9 mouse cellular contexts compared by ENCODE assay signal in genomic region chr2:13579991-13580390, GRCm38 (mm10). TPM values are rescaled to one million over a fixed set of nuclear protein-coding genes. Genes with fewer than 3 reads are reported as not detected.
DNase-seq lines count a peak whose midpoint lies in the region; ATAC-seq and TF ChIP-seq lines count a peak whose summit lies in the region.
"Had no signal": no experiment of that assay in that cellular context is flagged by ENCODE, and none has a peak within 500 bp of the region (broad histone marks: within the 10 kb centered on the region; RNA-seq: fewer than 3 reads in every experiment).

No protein-coding gene starts in this region.

- H3K4me3 ChIP-seq in liver, adult 2 months (ENCODE audit: insufficient read depth, low read depth, low read length), result no peak overlapping the region
- H3K4me3 ChIP-seq in liver, embryonic 12.5 days, result no peak overlapping the region

- H3K27me3 ChIP-seq in liver, adult 2 months (ENCODE audit: control insufficient read depth, insufficient read depth, low read length), result no peaks in the 10 kb centered on the region
- peaks cover 20% of the 10 kb centered on the region for H3K27me3 ChIP-seq in liver, embryonic 12.5 days (replicated peaks)

- peak; percentile 34; the same call in 1 of the 2 replicates for TF ChIP-seq CTCF in liver, adult 2 months (IDR thresholded peaks at IDR 0.05; ENCODE audit: low read depth, low read length)

- DNase-seq in cerebellum, postnatal 10 days, result peak; percentile 47 to 52
- no peak for DNase-seq in cerebellum, postnatal 36 days
- DNase-seq in liver, adult 2 months (ENCODE audit: extremely low read depth, low read depth, low spot score), result no peak
- DNase-seq in retina, postnatal 1 day, result peak; percentile 44
- DNase-seq in left cerebral cortex, adult 9 months (ENCODE audit: low spot score in 2 of 2), result no peak
- DNase-seq in left cerebral cortex, postnatal 10 days (ENCODE audit: extremely low spot score in 1 of 2, low spot score in 2 of 2), result no peak

- no peaks in the 10 kb centered on the region for H3K4me1 ChIP-seq in liver, adult 2 months (ENCODE audit: control insufficient read depth, insufficient read depth, low read length)
- H3K4me1 ChIP-seq in liver, embryonic 12.5 days, result peaks cover 10% of the 10 kb centered on the region

- TF ChIP-seq POLR2A in liver, adult 2 months (IDR thresholded peaks at IDR 0.05; ENCODE audit: extremely low read depth, insufficient read depth, low read length), result no peak

- peaks cover 8% of the 10 kb centered on the region for H3K36me3 ChIP-seq in liver, adult 2 months (ENCODE audit: control insufficient read depth, insufficient read depth, low read length)
- peaks cover 42% of the 10 kb centered on the region for H3K36me3 ChIP-seq in liver, embryonic 12.5 days

- 61% methylated on average over 11 of the region's 11 CpGs for WGBS in liver, adult 2 months
- 55% methylated on average over 11 of the region's 11 CpGs for WGBS in liver, embryonic 12.5 days (ENCODE audit: insufficient replicate concordance)

- H3K27ac ChIP-seq in liver, adult 2 months (replicated peaks; ENCODE audit: insufficient read depth, low read depth, low read length), result no peak overlapping the region
- H3K27ac ChIP-seq in liver, embryonic 12.5 days, result no peak overlapping the region

- no peak overlapping the region for H3K9ac ChIP-seq in liver, adult 2 months (ENCODE audit: low read depth, low read length)
- H3K9ac ChIP-seq in liver, embryonic 12.5 days, result no peak overlapping the region

- intact Hi-C loops in left cerebral cortex, postnatal 10 days (cut with DNase I), result loop anchor here (5.0 to 10.0 kb wide), 2 partner anchors 165 to 288 kb away; no protein-coding TSS in a partner anchor

- H3K4me2 ChIP-seq in liver, embryonic 12.5 days, result no peak overlapping the region

- no peaks in the 10 kb centered on the region for H3K9me3 ChIP-seq in liver, embryonic 12.5 days (replicated peaks)
- H3K9me3 ChIP-seq: G1E had no signal

- no peak; the same call in 1 of the 2 replicates for ATAC-seq in liver, embryonic 12.5 days
- 0 out of 2 replicates have a peak, but pooled peaks have one; percentile 12 for ATAC-seq in common myeloid progenitor, adult 5-6 weeks (replicated peaks; ENCODE audit: low read depth, poor library complexity, severe bottlenecking)

- H3K79me2 ChIP-seq in liver, adult 2 months (ENCODE audit: control insufficient read depth, insufficient read depth, low read length), result no peaks in the 10 kb centered on the region

RNA-seq across cellular contexts. Expression of gene Vim, which starts 6.3 kb away (rescaled TPM):
- total RNA-seq in liver, adult 2 months (2014; rRNA removed), result 18.4 and 23.3 TPM in 2 replicates
- 25.4 and 34.6 TPM in 2 replicates for polyA plus RNA-seq in liver, adult 2 months (2012; rRNA removed)
- 114 and 120 TPM in 2 replicates for polyA plus RNA-seq in liver, embryonic 12.5 days (2016; fragmentation: Nextera tagmentation; extraction: Ambion mirVana)
- total RNA-seq in common myeloid progenitor, adult 5-6 weeks (2017), result 707 and 896 TPM in 2 replicates
- total RNA-seq in left cerebral cortex, postnatal 10 days (2021), result 10 to 100 TPM; 85.9 to 87.7 TPM

RNA-seq across cellular contexts. Expression of gene Trdmt1, which starts 35.5 kb away (rescaled TPM):
- total RNA-seq in liver, adult 2 months (2014; rRNA removed), result 2.7 and 3.9 TPM in 2 replicates
- polyA plus RNA-seq in liver, adult 2 months (2012; rRNA removed), result 0.68 and 0.83 TPM in 2 replicates
- 6.3 and 6.6 TPM in 2 replicates for polyA plus RNA-seq in liver, embryonic 12.5 days (2016; fragmentation: Nextera tagmentation; extraction: Ambion mirVana)
- 11.3 and 12.4 TPM in 2 replicates for total RNA-seq in common myeloid progenitor, adult 5-6 weeks (2017)
- total RNA-seq in left cerebral cortex, postnatal 10 days (2021), result 1 to 10 TPM; 6.5 to 6.6 TPM

Comparison
In these comparisons a context has a peak if more than half of its experiments do, and no peak if none do; other contexts are left out.
1. DNase-seq: peak in cerebellum, postnatal 10 days (2 of 2) and retina, postnatal 1 day (single experiment); none in cerebellum, postnatal 36 days (0 of 2), liver, adult 2 months (single experiment), left cerebral cortex, adult 9 months (0 of 2) and left cerebral cortex, postnatal 10 days (0 of 2).